Mouse (Mus musculus): ENCODE data around the gene Slc25a19.

DNA sequence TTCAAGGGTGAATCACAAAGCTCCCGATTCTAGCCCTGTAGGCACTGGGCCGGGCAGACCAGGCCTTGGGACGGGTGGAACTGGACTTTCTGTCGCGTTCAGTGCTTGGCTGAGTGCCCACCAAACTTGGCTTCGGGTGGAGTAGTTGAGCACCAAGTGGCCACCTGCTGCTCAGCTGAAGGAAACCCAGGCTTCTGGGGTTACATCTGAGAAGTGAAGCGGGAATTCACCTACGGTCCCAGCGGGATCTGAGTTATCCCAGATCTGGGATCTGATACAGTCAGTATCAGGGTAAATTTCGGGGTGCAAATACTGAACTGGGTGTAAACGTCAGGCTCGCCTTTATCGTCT is 16.1 kb downstream of the Slc25a19 start:
- TF ChIP-seq CTCF (IDR thresholded peaks at IDR 0.05; ENCODE audit: extremely low read depth, insufficient read depth, low read length): no peak
- no peak for TF ChIP-seq POLR2A (IDR thresholded peaks at IDR 0.05; ENCODE audit: extremely low read depth, insufficient read depth, low read length)
